Mouse (Mus musculus) fibroblast of lung, adult 2 months (primary cell): ENCODE data around the gene Clcnka.

ENCODE experiments used
- DNase-seq: peaks from one replicate; pipeline ENCODE4 v3.0.0-alpha.2; 2011; ENCODE audit warnings: low read depth

Gene Clcnka

DNA sequence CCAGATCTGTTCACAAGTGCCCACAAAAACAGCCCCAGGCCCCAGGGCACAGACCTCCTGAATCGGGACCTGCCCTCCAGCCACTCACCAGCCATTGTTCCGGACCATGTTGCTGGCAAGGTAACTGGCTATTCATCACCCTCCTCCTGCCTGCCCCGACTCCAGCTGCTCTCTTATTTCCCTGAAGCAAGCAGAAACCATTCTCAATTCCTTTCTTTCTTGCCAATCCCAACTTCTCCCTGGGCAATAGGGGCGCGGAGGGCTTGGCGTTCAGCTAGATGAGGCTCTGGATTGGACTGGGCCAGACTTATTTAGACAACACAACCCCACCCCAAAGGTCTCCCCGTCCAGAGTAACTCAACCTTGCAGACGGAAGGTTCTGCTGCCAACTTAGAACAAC, 18.9 kb downstream of the Clcnka start:
- no peak for DNase-seq

DNA sequence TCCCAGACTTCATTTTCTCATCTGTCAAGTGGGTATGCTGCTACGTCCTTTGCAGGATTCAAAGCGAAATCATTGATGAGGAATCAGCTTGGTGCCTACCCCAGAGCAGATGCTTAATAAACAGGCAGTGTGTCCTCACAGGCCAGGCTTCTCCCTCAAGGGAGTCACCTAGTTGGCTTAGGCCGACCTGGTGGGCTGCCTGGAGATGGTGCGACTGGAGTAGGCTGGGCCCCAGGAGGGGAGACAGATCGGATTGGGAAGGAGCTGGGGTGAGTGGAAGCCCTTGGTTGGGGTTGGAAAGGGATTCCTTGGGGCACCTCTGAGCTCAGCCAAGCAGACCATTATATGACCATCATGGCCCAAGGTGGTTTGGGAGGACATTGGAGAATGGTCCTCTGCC, 26.1 kb downstream of the Clcnka start:
- DNase-seq = no peak

DNA sequence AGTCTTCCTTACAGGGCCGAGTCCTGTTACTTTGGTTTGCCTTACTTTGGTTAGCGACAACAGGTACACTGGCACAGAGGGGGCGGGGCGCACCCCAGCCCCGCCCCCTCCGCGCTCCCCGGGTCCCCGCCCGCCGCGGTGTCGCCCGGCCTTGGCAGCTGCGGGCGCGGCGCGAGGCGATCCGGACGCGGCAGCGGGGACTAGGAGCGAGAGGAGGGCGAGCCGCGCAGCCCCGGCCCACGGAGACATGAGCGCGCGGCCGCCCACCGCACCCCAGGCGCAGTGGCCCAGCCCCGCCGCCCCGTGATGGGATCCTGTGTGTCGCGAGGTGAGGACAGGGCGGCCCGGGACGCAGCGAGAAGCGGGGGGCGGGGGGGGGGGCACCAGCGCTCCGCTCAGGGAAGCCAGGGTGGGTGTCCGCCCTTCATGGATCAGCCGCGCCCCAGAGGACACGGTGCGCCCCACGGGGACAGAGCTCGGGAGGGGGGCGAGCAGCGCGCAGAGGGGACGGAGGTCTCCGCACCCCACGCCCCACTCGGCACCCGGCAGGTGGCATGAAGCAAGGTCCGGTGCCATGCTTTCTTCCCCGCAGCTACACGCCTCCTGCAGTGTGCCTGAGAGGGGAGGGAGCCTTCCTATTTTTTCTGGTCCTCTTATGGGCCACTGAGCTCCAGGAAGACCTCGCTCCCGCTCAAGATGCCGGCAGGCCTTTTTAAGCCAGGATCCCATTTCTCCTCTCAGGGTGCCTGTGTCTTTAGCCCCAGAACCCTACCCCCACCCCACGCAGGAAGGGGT, 30.3 kb downstream of the Clcnka start, which contains the start of gene Fam131c:
Gene Fam131c, plus strand, starts transcription at position 224 of the 795 bp plus-strand sequence.
- no peak for DNase-seq

DNA sequence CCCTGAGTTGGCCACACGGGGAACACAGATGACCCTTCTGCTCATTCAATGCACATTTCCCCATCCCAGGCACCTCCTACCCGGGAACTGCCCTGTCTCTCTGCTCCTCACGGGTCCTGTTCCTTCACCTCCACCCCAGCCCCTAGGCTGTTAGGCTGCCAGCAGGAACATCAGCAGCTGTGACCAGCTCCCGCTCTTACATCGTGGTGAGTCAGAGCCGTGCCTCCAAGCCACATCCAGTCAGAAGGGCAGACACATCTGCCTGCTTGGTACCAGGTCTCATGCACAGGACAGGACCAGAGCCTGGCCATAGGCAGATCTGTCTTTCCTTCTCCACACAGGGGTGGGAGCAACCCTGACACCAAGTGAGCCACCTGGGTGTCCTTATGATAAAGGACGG, 32.6 kb downstream of the Clcnka start:
- no peak for DNase-seq

DNA sequence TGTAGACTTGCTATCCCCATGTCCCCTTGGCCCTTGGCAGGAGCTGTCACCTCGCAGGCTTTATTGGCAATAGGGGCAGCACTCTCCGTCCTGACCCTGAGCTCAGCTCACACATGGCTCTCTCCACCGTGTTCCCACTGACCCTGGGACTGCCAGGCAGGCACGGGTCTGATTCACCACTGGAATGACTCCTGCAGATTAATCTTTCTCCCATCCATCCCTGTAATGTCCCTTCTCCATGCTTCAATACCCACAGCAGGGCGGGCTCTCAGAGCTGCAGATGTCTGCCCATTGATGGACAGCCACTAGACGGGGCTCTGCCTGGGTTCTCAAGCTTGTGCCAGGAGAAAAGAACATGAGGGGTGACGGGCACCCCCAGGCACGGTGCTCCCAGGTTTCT, 33.4 kb downstream of the Clcnka start:
- no peak for DNase-seq

DNA sequence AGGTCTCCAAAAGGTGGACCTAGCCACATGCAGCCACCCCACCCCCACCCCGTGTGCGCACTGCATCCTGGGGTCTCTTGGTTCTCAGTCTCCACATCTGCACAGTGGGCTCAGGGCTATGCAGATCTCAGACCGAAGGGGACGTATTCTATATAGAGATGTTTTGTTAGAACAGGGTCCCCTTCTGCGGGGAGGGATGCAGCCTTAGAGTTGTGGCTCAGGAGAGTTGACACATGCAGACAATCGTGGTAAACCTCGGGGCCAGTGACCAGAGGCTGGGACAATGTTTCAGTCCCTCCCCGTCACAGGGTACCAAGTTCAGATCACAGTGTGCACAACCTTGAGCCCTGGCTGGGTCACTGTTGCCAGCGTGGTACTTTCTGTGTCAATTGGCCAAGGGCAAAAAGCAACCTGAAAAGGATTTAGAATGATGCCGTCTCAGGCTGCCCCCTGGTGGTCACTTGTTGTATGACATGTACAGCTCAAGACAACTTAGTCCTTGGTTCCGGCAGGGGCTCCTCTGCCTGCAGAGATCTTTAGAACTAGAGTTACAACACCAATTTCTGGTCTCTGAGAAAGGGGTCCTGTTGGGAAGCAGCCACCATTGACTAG, 35.5 kb downstream of the Clcnka start:
- DNase-seq = peak; percentile 64

DNA sequence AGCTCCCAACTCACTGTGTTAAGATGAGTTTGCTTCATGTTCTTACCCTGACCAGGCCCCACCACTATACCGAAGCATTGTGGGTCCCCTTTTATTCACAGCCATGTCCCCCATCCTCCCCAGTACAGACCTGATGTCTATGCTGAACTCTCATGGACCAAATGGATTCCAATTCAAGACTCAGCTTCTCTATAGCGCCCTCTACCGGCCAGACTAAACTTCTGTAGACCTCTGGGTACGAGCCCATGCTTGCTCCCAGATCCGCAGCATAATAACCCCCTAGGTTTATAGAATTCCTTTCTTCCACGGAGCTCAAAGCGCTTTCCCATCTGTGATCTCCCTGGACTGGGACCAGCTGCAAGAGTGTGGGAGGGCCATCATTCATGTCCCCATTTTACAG, 37.7 kb downstream of the Clcnka start:
- no peak for DNase-seq

DNA sequence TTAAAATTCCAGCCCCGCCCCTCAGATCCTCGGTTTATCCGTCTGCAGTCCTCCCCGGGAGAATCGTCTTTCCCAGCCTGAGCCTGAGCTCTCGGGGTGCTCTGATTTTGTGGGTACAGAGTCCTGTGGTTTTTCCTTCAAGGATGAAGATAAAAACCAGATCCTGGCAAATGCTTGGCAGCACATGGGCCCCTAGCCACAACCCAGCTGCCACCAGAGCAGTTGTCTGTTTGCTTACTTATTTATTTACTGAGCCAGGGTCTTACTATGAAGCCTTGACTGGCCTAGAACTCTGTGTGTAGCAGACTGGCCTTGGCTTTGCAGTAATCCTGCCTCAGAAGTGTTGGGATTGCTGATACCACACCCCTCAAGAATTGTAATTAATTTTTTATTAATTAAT, 39.3 kb downstream of the Clcnka start:
- DNase-seq = no peak

DNA sequence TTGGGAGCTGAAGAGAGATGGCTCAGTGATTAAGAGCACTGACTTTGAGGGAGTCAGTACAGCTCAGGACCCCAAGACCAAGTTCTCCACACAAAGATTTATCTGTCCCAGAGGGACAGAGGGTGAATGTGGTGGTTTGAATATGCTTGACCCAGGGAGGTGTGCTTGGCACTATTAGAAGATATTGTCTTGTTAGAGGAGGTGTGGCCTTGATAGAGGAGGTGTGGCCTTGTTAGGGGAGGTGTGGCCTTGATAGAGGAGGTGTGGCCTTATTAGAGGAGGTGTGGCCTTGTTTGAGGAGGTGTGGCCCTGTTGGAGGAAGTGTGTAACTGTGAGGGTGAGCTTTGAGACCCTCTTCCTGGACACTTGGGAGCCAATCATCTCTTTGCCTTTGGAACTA, 40.7 kb downstream of the Clcnka start:
- no peak for DNase-seq

DNA sequence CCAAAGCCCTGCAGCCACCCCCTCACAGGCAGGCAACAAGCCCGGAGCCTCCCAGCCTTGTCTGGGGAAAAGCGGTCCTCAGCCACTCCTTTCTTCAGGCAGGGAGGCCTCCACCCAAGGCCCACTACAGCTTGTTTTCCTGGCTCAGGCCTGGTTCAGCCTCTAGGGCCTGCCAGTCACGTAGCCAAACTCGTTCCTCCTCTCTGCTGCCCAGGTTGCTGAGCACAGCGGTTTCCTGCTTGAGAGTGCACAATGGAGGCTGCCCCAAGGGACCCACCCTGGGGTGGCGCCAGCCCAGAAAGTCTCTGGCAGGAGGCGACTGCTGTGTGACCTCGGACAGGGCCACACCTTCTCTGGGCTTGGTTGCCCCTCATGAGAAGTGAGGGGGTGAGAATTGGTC, 44.7 kb downstream of the Clcnka start:
- DNase-seq = no peak

DNA sequence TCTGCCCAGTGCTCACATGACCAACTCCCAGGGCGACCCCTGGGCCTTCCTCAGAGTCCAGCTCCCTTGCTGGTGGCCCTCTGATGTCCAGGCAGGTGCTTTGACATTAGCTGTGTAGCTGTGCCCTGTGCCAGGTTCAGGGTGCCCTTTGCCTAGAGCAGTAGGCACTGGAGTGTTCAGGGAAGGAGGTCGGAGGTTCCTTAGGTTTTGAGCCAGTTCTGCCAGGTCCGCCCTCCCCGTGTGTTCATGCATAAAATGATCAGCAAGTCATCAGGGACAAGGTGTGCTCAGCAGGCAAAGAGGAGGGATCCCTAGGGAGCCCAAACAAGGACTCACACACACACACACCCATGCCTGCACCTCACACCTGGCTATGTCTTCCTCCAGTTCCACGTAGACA, 45.5 kb downstream of the Clcnka start:
- no peak for DNase-seq

DNA sequence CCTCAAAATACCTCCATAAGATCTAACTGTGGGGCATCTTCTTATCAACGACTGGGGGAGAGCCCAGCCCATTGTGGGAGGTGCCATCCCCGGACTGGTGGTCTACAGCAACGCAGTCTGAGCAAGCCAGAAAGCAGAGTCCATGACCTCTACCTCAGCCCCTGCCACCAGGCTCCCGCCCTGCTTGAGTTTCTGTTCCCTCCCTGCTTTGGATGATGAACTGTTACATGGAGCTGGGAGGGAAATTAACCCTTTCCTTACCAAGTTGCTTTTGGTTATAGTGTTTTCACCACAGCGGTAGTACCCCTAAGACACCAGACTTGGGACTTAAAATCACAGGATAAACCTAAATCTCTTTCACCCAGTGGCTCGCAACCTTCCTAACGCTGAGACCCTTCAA, 46.6 kb downstream of the Clcnka start:
- no peak for DNase-seq

DNA sequence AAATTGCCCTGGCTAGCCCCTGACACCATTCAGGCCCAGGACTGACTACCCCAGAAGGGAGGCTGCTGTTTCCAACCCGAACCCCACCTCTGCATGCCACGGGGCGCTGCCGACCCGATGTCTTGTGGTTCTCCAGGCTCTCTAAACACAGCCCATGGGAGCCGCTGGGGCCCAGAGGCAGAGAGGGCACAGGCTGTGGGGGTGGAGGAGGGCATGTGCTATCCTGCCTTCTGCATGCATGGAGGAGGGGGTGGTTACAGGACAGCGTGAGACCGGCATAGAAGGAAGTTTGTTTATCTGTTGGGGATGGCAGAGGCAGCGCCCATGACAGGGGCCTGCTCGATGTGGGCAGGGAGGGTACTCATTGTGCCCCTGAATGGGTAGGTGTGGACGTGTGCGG, 48.5 kb downstream of the Clcnka start:
- DNase-seq = no peak

DNA sequence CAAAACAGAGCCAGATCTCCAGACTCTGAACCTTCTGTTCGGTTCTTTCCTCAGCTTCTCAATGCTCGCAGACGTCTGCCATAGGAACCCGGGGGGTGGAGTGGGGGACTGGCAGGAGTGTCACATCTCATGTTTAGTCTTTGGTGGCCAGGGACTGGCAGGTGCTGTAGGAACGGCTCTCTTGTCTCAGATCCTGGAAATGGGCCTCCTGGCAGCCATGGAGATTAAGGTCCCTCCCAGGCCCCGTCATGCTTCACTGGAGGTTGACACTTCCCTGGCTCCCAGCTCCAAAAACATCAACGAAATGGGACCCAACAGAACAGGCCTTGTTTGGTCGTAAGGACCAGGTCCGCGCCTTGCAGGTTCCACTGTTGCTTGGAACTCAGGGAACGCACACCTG, 49.9 kb downstream of the Clcnka start:
- DNase-seq = no peak

DNA sequence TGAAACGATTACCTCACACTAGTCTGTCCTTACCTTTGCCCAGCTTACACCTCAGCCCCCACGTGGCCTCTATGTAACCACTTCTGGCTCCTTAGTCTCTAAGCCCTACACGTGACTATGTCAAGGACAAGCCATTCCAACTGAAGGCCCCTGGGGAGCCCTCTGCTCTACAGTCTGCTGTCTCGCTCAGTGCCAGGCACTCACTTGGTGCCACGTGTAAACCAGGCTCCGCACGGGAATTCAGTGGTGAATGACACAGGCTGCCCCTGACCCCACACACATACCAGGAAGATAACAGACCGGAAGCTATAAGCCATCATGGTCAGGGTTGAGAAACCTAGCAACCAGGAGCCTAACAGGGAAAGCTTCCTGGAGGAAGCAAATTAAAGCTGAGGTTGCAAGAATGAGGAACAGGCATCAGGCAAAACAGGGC, 51.1 kb downstream of the Clcnka start:
- DNase-seq = no peak

DNA sequence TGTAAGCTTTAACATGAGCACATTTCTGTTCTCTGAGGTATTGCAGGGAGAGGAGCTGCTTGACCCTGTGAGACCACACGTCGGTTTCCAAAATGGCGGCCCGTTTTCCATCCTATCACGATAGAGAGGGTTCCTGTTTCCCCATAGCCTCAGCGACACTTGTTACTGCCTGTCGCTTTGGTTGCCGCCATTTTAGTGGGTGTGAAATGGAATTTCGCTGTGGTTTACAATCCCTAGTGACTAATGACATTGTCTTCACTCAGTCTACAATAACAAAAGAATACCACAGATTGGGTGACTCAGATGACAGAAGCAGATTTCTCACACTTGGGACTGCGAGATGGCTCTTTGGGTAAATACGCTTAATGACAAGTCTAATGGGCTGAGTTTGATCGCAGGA, 53.3 kb downstream of the Clcnka start:
- no peak for DNase-seq

DNA sequence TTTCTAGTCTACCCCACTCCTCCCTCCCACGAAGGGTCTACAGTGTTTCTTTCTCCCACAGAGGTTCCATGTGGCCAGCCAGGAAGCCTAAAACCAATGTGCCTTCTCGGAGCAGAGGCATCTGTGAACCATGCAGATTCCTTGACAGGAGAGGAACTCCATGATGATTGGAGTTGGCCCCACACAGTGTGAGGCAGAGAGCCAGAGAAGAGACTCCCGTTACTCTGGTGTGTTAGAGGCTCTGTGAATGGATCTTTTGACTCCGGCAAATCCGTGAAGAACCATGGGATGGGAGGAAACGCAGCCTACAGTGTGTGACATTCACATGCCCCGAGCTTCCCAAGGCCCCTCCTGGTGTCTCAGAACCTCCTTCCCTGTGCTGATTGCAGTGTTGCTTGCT, 55.0 kb downstream of the Clcnka start:
- no peak for DNase-seq

DNA sequence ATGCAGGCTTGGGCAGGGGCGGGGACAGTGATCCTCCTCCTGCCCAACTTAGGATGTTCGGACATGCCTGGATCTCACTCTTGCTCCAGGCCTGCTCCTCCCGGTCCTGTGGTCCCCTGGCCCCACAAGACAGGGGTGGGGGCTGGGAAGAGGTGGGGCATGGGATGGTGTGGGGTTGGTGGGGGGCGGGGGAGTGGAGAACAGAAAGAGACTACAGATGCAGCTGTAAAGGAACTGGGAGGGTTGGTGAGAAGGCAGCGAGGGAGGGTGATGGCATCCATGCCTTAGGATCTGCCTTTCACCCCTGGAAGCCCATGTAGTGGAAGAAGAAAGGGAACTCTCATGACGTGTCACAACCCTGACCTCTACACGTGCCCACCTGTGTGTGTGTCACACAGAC, 57.0 kb downstream of the Clcnka start:
- no peak for DNase-seq

DNA sequence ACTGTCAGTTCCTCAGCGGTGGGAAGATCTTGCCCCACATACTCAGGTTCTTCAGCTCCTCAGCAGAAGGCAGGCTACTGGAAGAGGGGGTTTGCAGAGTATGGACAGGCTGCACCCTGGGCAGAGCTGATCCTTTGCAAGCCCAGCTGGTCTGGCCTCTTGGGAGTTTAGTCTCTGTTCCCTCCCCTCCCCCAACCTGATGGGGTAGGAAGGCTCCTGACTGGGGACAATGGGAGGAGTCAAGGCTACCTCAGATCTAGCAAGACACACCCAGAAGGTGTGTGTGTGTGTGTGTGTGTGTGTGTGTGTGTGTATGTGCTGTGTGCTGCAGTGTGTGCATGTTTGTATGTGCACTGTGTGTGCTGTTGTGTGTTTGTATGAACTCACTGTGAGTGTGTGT, 59.7 kb downstream of the Clcnka start:
- DNase-seq = no peak

DNA sequence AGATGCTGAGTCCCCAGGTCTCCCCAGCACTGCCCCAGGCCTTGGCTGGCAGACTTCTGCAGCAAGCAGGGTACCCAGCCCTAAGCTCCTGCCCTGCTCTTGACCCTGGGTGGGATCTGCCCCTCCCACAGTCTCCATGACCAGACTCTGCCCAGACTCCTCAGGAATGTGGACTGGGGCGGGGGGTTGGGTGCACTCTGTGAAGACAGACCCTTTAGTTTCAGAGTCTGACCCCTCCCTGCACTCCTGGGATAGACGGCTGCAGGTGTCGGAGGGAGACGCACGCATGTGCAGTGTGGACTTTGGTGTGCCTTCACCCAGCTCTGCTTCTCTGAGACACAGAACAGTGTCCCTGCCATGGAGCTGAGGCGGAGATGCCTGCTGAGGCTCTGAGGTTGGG, 60.5 kb downstream of the Clcnka start:
- DNase-seq = no peak

DNA sequence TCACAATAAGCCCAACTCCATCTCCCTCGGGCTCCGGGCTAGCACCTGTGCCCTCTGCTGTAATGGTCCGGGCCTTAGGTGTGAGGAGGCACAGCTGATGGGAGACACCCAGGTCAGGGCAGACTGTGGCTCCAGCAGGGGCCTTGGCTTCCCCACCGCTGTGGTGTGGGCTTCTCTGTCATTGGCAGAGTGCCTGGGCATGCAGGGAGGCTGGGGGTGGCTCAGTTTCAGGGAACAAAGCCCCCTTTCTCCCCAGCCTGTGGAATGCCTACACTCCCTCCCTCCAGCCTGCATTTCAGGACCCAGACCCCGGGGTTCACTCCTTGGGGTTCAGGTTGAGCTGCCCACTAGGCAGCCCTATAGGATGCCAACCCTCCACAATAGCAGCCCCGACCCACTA, 62.3 kb downstream of the Clcnka start:
- DNase-seq = no peak

DNA sequence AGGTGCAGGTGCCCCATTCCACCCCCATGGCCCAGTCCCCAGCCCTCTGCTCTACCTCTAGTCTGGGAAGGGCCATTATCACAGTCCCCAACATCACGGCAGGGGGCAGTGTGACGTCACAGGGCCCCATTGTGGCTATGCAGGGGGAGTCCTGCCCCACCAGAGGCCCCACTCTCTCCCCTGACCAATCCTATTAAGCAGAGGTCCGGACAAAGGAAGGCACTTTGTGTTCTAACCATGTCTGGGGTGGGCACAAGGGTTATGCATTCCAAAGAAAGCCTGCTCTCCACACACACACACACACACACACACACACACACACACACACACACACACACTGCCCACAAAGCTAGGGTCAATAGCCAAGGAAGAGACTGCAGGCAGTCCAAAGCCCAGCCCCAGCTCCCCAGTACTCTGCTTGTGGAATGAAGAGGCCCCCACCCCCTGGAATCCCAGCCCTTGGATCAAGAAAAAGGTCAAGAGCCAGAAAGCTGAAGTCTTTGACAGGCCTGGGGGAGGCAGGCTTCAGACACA, 63.2 kb downstream of the Clcnka start:
- no peak for DNase-seq

DNA sequence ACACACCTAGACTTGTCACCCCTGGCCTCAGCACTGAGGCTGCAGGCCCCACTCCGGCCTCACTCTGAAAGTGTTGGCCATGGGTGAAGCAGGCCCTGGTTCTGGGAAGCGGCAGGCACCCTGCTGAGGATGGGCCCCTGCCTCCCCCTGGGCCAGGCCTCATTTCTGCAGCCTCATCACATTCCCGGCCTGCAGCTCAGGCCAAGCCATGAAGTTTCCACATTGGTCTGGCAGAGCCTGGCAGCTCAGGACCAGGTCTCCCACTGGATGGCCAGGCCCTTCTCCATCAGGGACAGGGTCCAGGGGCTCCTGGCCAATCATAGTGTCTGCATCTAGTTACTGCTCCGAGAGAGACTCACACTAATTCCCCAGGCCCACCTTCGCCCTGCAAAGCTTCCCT, 63.8 kb downstream of the Clcnka start:
- DNase-seq = no peak
